Mouse (Mus musculus) 3T3-L1 (cell line): ENCODE results near the gene Mthfr.
A peak's percentile ranks its signal among the peaks of the same experiment; 100 is the strongest.

Experiments
- DNase-seq: peaks from one replicate; pipeline ENCODE4 v3.0.0-alpha.2; 2015; ENCODE audit warnings: low read depth, low spot score

Mthfr gene

DNA sequence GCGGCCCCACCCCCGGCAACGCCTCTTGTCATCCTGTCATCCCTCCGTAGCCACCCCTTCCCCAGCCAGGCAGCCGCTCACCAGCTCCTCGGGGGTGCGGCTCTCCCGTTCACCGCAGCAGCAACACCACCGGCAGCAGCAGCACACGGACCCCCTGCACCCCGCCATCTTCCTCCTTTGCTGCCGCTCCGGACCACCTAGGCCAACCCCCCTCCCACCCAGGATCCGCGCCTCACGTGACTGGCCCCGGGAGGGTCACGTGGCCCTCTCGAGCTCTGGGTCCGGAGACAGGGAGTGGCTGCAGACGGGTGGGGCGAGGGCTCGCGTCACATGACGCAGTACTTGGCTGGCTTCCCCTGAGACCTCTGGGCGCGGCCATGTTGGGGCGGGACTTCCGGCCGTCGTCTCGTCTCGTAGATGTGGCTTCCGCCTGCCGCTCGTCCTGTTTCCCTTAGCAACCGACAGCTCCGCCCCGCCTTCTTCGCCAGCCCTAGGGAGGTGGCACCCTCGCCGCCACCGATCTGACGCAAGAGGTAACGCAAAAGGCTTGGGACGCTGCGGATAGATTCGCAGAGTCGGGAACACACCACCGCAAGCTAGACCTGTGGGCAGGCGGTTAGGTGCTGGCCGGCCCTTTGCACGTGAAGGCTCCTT, at the start of gene Mthfr, which contains the start of gene Clcn6:
TSS of gene Mthfr (plus strand) at position 478 of the 654 bp plus-strand sequence.
TSS of gene Clcn6 (minus strand) at position 222 of the 654 bp plus-strand sequence.
- peak; percentile 98 for DNase-seq

DNA sequence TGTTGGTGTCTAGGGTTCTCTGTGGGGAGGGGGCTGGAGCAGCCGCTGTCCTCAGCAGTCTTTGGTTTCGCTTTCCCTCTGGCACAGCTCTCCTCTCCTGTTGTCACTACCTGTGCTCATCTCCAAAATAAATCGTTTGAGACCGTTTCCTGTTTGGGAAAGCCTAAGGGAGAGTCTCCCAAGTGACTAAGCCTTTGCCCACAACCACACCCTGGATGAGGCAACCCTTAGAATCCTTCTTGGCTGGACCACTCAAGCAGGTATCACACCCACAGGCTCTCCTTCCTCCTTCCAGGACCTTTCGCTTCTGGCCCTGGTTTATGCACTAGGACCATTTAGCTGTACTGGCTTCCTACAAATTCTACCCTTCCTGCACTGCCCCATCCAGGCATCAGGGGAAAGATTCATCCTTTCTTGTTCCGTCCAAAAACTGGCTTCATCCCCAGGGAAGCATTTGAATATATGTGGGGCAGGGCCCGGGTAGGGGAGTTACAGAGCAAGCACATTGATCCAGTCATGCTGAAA, 45.2 kb upstream of the Mthfr start:
- peak; percentile 78 for DNase-seq

DNA sequence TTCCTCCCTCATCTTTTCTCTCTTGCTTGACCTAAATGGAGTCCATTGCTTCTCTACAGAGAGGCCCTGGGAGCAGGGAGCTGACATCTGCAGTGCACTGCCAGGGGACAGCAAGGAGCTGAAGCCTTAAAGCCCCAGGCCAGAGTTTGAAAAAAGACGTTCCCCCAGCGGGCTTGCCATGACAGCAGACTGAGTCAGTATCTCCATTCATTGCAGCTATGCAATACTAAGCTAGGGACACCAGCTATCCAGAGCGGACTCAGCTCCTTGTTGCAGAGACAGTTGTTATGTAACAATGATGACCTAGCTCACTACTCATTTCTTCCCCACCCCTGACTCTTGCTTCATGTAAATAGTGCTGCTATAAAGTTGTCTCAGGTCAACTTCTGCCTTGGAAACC, 43.6 kb upstream of the Mthfr start:
- DNase-seq, result peak; percentile 69

DNA sequence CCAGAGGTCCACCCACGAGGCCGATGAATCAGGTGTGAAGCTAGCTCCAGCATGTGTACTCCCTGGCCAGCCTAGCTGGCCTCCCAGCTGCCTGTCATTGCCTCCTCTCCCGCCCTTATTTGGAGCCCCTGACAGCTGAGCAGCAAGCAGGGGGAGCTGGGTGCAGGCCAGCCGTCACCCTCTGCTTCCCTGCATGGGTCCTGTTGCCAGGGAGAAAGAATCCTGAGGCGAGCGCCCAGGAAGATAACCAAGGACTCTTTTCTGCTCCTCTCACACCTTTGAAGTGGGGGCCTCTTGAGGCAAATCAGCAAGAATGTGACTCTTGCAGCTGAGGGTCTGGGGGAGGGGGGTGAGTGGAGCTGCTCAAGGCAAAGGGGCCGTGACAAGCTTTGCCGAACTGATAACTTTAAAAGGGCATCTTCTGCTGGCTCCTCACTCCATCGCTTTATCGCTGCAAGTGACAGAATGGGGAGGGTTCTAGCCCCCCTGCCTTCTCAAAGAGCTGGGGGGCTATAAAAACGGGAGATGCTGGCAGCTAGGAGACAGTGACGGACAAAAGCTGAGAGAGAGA, 38.6 kb upstream of the Mthfr start, which contains the start of gene Nppa:
TSS of gene Nppa (plus strand) at position 521 of the 571 bp plus-strand sequence.
- no peak for DNase-seq

DNA sequence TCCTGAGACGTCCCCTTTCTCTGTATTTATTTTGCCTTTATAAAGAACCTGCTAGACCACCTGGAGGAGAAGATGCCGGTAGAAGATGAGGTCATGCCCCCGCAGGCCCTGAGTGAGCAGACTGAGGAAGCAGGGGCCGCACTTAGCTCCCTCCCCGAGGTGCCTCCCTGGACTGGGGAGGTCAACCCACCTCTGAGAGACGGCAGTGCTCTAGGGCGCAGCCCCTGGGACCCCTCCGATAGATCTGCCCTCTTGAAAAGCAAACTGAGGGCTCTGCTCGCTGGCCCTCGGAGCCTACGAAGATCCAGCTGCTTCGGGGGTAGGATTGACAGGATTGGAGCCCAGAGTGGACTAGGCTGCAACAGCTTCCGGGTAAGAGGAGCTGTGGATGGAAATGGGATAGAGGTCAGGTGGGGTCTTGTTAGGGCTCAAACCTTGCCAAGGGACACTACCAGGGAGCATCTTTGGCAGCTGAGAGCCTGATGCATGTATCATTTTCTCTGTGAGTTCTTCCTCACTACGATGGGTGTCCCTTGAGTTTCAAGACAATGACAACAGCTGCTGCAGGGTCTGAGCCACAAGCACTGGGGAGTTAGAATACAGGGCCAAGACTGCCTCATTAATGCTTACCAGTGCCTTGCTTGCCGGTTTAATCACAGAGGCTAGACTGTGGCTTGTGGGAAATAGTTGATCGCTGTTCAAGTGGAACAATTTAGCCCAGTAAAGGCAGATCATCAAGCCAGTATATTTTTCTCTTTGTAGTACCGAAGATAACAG, 37.7 kb upstream of the Mthfr start:
- DNase-seq, result no peak

DNA sequence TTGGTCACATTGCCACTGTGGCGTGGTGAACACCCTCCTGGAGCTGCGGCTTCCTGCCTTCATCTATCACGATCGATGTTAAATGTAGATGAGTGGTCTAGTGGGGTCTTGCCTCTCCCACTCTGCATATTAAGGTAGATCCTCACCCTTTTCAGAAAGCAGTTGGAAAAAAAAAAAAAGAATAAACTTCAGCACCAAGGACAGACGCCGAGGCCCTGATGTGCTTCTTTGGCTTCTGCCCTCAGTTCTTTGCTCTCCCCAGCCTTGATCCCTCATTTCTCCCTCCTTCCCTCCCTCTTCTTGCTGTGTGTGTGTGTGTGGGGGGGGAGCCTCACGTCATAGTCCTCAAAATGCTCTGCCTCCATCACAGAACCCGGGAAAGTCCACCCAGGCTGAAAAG, 37.0 kb upstream of the Mthfr start:
- peak; percentile 44 for DNase-seq

GRCm38 (mm10) chr4:148004361-148004760, 34.5 kb upstream of the Mthfr start:
- DNase-seq, result no peak

- DNase-seq, result peak; percentile 71
Measured at GRCm38 (mm10) chr4:148008412-148008811, 30.5 kb upstream of the Mthfr start.

- no peak for DNase-seq
Measured at GRCm38 (mm10) chr4:148009641-148010040, 29.2 kb upstream of the Mthfr start.

- DNase-seq, result no peak
Measured at GRCm38 (mm10) chr4:148011332-148011731, 27.5 kb upstream of the Mthfr start.

DNA sequence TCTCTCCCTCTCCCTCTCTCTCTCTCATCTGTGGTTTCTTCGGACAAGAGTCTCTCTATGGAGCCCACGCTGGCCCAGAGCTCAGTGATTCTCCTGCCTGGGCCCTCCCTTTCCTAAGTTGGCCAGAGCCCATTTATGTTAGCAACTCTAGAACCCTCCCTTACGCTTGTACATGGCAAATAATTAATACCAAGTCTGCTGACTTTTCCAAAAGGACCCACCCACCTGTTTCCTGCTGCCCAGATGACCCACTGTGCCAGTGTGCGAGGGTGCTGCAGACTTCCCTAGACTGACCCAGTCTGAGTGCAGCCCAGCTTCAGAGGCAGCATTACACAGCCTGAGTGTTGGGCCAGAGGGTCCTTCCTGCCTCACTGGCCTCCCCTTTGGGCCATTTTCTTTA, 26.7 kb upstream of the Mthfr start:
- DNase-seq, result no peak

GRCm38 (mm10) chr4:148015418-148015817, 23.5 kb upstream of the Mthfr start:
- DNase-seq, result peak; percentile 40

DNA sequence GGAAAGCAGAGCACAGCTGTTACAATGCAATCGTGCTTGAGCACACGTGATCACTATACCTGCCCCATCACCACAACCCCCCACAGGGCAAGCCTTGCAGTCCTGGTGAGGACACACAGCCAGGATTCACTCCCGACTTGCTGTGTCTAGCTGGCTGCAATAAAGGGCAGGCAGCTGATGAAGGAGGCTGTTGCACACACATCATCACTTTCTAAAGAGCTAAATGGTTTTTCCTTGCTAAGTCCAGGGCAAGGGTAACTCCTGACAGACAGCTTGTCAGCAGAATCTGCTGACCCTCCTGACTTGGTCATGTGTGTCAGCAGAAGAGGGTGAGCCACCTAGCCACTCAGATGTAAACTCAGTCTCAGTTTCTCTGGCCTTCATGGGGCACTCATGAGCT, 21.9 kb upstream of the Mthfr start:
- no peak for DNase-seq

DNA sequence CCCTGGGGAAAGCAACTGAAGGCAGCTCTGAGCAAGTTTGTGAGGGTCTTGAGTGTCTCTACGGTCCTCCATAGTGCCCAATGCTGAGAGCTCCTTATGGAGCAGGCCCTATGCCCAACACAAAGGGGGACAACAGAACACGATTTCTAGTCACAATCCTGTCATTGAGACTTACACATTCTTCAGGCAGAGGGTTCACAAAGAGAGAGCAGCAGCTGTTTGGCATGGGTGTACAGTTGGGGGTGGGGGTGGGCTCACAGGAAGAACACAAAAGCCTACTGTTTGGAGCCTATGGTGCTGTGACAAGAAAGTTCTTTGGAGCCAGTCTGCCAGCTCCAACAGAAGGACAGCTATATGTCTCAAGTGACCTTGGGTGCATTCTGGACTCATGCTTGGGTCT, 20.5 kb upstream of the Mthfr start:
- no peak for DNase-seq

- no peak for DNase-seq
Measured at GRCm38 (mm10) chr4:148024003-148024402, 14.9 kb upstream of the Mthfr start.

DNA sequence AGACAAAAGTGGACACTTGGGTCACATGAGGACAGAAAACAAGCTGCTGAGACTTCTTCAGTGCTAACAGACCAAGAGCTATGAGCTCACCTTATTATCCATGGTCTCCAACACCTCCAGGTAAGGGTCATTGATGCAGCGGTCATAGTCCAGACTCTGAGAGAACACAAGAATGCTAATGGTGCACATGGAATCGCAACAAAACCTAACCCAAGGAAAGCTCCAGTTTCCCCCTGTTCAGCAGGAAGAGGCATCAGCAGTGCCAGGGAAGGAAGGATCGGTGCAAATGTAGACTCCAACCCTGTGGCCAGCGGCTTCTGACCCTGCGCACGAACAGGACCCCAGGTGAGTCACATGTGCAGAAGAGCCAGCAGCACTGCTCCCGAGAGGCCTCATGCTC, 9.6 kb upstream of the Mthfr start:
- no peak for DNase-seq

DNA sequence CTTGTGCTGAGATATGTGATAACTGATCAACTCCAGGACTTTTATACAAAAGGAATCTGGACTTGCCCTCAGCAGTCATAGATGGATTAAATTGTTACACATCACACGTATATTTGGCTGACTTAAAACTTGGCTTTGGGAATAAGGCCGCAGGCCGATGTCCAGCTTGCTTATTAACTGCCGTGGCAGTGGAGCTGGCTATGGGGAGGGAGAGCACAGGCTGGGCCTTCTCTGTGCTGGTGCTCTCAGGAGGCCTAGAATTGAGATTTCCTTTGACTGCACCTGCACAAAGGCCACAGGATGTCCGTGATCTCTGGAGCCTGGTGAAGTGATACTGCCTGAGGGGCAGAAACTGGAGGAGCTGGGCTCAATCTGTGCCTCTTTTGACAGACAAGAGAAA, 8.4 kb upstream of the Mthfr start:
- no peak for DNase-seq

GRCm38 (mm10) chr4:148033858-148034410, 4.9 kb upstream of the Mthfr start:
- no peak for DNase-seq

DNA sequence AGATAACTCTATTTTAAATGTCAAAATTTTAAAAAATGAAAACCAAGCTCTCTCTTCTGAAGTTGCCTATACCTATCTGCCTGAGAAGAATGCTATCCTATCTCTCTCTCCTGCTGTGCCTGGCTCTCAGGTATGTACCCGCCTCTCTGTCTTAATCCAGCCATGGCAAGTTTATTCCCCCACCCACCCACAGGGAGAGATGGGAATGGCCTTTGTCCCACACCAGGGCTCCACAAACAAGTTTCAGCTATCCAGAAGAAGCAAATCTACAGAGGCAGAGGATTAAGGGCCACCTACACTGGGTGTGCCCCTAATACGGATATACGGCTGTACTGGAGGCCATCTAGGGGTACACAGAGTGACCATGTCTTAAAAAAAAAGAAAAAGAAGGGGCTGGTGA, 3.4 kb upstream of the Mthfr start:
- DNase-seq, result no peak

- DNase-seq, result no peak
Measured at GRCm38 (mm10) chr4:148038079-148038599, 738 bp upstream of the Mthfr start.

DNA sequence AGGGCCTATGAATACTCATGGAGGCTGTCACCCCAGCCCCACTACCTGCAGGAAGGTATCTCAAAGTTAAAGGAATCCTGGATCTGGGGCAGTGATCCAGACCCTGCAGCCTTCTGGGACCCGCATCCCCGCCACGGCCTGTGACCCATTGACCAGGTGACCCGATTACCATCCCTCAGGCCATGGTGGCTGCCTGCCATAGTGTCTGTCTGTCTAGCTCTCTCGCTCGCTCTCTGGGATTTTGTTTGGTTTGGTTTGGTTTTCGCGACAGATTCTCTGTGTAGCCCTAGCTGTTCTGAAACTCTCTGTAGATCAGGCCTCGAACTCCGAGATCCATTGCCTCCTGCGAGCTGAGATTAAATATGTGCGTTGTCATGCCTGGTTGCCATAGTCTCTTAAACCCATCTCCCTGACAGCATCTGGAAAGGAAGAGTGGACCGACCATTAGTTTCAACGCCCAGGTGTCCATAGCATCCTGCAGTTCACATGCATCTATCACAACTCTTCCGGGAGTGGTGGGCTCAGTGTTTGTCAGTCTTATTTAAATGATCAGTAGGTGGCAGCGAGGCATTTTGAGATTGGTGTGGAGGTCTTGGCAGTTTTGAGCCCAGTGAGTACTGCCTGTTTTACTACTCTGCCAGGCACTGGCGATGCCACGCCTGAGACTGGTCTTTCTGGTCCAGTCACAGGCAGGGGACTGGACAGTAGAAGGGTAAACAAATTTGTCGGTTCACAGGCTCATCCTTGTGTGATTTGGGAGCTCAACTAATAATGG, 564 bp downstream of the Mthfr start:
- no peak for DNase-seq
